Mouse (Mus musculus) neural tube, embryonic 11.5 days (tissue): ENCODE measurements around the gene Rrp15. TPM values are rescaled to one million over a fixed set of nuclear protein-coding genes. Genes with fewer than 3 reads are reported as not detected.

Experiments used
- ATAC-seq: fragments of 200-750 bp; cut with Nextera tagmentation; 2 replicates; pipeline ENCODE4 v1.8.0; 2017; ENCODE audit warnings: moderate number of reproducible peaks, mild to moderate bottlenecking, moderate TSS enrichment, moderate library complexity; ENCODE audit not compliant: insufficient read depth, low FRiP score, low TSS enrichment
- DNase-seq: peaks from one replicate; pipeline ENCODE4 v3.0.0-alpha.2; 2015; ENCODE audit warnings: low spot score
- H3K27ac ChIP-seq: fragments of 300-500 bp; sonication (generic); 2 replicates; pipeline ENCODE4 v1.5.1; 2014; ENCODE audit warnings: low read depth, mild to moderate bottlenecking, low read length
- H3K27me3 ChIP-seq: fragments of 300-500 bp; sonication (generic); 2 replicates; pipeline ENCODE4 v1.6.1; 2014; ENCODE audit warnings: mild to moderate bottlenecking, low read length, mixed read lengths; ENCODE audit not compliant: control insufficient read depth, insufficient read depth
- H3K36me3 ChIP-seq: fragments of 300-500 bp; sonication (generic); 2 replicates; pipeline ENCODE4 v1.6.1; 2014; ENCODE audit warnings: mild to moderate bottlenecking, low read length, moderate library complexity, mixed read lengths; ENCODE audit not compliant: control insufficient read depth, insufficient read depth
- H3K4me1 ChIP-seq: fragments of 300-500 bp; sonication (generic); 2 replicates; pipeline ENCODE4 v1.6.1; 2014; ENCODE audit warnings: low read length, mixed read lengths; ENCODE audit not compliant: control insufficient read depth, insufficient read depth
- H3K4me2 ChIP-seq: fragments of 300-500 bp; sonication (generic); 2 replicates; pipeline ENCODE4 v1.6.1; 2014; ENCODE audit warnings: low read depth, mild to moderate bottlenecking, moderate library complexity
- H3K4me3 ChIP-seq: fragments of 300-500 bp; sonication (generic); 2 replicates; pipeline ENCODE4 v1.5.1; 2014; ENCODE audit warnings: low read depth, low read length
- H3K9ac ChIP-seq: fragments of 300-500 bp; sonication (generic); 2 replicates; pipeline ENCODE4 v1.6.1; 2014; ENCODE audit warnings: mild to moderate bottlenecking, low read length
- H3K9me3 ChIP-seq: fragments of 300-500 bp; sonication (generic); 2 replicates; pipeline ENCODE4 v1.6.1; 2016; ENCODE audit warnings: low read length; ENCODE audit not compliant: control insufficient read depth
- WGBS: fragments of 180-500 bp; shearing (Covaris S2); extraction: QIAGEN DNeasy Blood & Tissue Kit; methylation state at CpG from one replicate; pipeline ENCODE4 v1.1.7; 2014; 5-methylcytosine and 5-hydroxymethylcytosine counted together
- polyA plus RNA-seq: library from polyadenylated mRNA; unstranded; fragments of >200 nt; fragmentation: Nextera tagmentation; extraction: Ambion mirVana; gene quantifications from 2 replicates; pipeline ENCODE4 v1.2.1, GENCODE M21; 2014

Gene Rrp15
- polyA plus RNA-seq, result 59.0 and 66.4 TPM in 2 replicates

DNA sequence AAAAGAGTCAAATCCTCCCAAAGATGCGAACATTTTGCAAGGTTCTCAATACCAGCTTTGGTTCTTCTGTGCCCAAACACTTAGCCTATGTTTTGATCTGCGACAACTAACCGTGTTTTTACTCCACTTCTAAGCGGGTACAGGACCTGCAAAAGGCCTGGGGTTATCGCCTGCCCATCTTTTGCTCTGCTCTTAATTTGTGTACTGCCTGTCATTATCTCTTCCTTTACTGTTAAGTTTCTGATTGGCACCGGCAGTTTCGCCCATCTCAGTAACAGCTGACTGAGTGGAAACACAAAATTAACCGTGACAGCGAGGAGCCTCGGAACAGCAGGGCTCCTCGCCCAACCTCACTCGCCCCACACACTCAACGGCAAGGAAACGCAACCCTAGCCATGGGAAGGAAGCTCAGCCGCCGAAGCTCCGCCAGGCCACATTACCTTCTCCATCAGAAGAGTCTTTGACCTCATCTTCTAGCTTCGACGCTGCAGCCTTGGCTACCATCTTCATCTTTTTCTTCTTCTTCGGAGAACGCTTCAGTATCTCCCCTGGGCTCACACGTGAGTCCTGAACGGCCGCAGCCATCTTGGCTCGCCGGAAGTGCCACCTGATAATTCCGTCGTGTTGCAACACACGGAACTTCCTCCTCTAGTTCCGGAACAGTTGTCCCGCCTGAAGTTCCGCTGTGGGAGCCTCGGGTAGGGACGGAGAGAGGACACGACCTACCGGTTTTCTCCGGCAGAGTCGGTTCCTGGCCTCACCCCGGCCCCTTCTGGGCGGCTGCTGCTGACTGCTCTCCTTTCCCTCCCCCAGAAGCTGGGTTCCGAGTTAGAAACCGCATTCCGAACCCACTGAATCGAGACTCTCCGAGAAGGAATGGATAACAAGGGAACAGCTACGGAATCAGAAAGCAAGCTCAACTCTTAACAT, at the start of gene Rrp15:
Rrp15 (minus strand) TSS at position 635 of the 930 bp plus-strand sequence.
- Histone ChIP-seq H3K4me2 (peak within 1 kb of the TSS; percentile 79), H3K27me3 (no peaks in the 10 kb centered on the region), H3K9me3 (no peaks in the 10 kb centered on the region), H3K4me3 (peak within 1 kb of the TSS; percentile 68), H3K4me1 (peaks cover 14% of the 10 kb centered on the region), H3K9ac (peak within 1 kb of the TSS; percentile 75), H3K36me3 (no peaks in the 10 kb centered on the region), H3K27ac (no peak within 1 kb of the TSS)
- DNase-seq (peak; percentile 92), ATAC-seq (peak; percentile 96)
- under 1% methylated on average over 45 of the region's 46 CpGs for WGBS

DNA sequence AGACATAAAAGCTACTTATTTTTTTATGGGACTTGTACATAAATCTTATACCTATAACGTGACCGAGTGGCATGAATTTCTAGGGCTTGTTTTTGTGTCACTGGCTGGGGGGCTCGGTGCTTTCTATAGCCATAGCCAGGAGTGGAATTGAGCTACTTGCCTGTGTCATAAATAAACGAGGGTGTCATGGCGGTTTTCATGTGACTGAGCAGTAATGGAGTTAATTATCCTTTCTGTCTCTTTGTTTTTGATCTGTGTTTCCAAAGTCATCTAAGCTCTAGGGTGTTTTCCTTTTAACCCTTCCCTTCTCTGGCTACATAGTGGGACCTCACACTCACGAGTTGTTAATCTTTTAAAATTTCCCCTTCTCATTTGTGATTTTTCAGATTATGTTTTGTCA, 48.8 kb upstream of the Rrp15 start:
- ATAC-seq (no peak), DNase-seq (no peak)
- Histone ChIP-seq H3K4me2 (no peak overlapping the region), H3K9me3 (no peaks in the 10 kb centered on the region), H3K27ac (no peak overlapping the region), H3K4me3 (no peak overlapping the region), H3K27me3 (no peaks in the 10 kb centered on the region), H3K4me1 (no peaks in the 10 kb centered on the region), H3K36me3 (no peaks in the 10 kb centered on the region), H3K9ac (no peak overlapping the region)
- 44% methylated on average over 6 of the region's 6 CpGs for WGBS

DNA sequence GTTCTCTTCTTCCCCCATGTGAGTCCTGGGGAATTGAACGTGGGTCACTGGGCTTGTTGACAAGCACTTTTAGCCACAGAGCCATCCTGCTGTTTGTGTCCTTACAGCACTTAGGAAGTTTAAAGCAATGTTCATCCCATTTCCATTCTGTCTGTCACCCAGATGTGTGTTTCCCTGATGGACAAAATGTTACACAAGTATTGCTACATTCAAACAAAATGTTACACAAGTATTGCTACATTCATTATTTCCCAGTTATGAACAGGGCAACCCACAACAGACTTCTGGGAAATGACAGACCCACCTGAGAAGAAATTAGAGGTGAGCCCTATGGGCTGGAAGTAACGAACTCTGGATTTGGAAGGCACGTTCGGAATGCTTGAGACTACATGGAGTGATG, 36.2 kb upstream of the Rrp15 start:
- no peaks in the 10 kb centered on the region for H3K27me3 ChIP-seq
- H3K9me3 ChIP-seq, result no peaks in the 10 kb centered on the region
- no peak overlapping the region for H3K9ac ChIP-seq
- no peak overlapping the region for H3K27ac ChIP-seq
- WGBS, result 93% methylated on average over 4 of the region's 4 CpGs
- no peak overlapping the region for H3K4me2 ChIP-seq
- no peak overlapping the region for H3K4me3 ChIP-seq
- H3K36me3 ChIP-seq, result no peaks in the 10 kb centered on the region
- ATAC-seq (no peak), DNase-seq (no peak)
- H3K4me1 ChIP-seq, result no peaks in the 10 kb centered on the region

DNA sequence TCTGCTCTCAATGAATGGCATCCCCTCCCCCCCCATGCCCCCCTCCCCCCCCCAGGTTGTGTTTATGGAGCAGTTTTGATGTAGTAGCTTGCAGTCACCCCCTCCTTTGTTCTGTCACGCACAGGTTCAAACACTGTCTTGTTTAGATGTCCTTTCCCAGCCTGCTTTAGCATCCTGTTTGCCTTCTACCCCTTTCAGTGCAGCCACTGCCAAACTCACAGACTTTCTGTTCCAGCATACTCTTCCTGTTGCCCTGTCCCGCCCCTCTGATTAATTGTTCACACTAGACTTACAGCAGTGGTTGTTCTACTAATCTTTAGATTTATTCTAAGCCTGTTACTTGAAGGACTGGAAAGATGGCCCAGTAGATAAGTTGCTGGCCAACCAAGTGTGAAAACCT, 31.7 kb upstream of the Rrp15 start:
- no peak overlapping the region for H3K4me2 ChIP-seq
- H3K9me3 ChIP-seq, result no peaks in the 10 kb centered on the region
- H3K36me3 ChIP-seq, result no peaks in the 10 kb centered on the region
- H3K9ac ChIP-seq, result no peak overlapping the region
- DNase-seq, result no peak
- H3K4me3 ChIP-seq, result no peak overlapping the region
- 67% methylated on average over 2 of the region's 2 CpGs for WGBS
- no peak for ATAC-seq
- H3K27me3 ChIP-seq, result no peaks in the 10 kb centered on the region
- H3K4me1 ChIP-seq, result no peaks in the 10 kb centered on the region
- H3K27ac ChIP-seq, result no peak overlapping the region

DNA sequence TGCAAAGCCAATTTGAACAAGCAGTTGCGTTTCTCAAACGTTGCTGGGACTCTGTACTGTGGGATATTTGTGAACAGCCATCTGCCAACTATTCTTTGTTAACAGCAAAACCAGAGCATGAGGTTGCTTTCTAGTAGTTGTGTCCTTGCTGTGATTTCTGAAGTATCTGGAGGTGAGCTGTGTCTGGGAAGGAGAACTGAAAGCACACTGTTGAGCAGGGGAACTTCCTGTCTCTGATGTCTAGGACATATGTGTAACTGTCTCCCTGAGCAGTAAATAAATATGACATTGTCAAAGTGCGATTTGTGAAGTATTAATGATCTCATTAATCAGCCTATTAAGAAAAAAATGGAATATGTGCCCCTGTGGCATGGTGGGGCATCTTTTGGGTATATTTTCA, 24.0 kb upstream of the Rrp15 start:
- Histone ChIP-seq H3K36me3 (no peaks in the 10 kb centered on the region), H3K9ac (no peak overlapping the region), H3K27me3 (no peaks in the 10 kb centered on the region), H3K4me2 (no peak overlapping the region), H3K27ac (no peak overlapping the region), H3K9me3 (no peaks in the 10 kb centered on the region), H3K4me3 (no peak overlapping the region), H3K4me1 (no peaks in the 10 kb centered on the region)
- DNase-seq (no peak), ATAC-seq (no peak)
- 80% methylated on average over 3 of the region's 3 CpGs for WGBS

DNA sequence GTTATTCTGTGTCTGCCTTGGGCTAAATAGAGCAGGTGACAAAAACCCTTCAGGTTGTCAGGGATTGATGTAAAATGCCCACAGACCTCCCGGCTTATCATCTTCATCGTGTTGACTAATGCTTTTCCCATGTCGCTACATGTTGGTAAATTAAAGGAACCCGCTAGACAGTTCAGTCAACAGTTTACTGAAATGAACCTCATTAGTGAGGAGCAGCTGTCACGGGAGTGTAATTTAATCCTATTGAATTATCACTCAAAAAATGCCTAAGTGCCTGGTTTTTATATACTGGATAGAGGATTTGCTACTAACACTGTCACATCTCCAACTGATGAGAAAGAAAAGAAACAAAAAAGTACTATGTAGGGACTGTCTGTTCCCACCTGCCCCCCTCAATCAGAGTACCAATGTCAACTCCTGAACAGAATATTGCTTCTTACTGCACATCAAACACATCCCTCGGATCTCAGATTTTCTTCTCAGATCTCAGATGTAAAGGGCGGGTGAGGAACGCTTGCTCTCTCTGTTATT, 23.5 kb upstream of the Rrp15 start:
- Histone ChIP-seq H3K27ac (no peak overlapping the region), H3K9ac (no peak overlapping the region), H3K4me1 (no peaks in the 10 kb centered on the region), H3K36me3 (no peaks in the 10 kb centered on the region), H3K4me2 (no peak overlapping the region), H3K27me3 (no peaks in the 10 kb centered on the region), H3K4me3 (no peak overlapping the region), H3K9me3 (no peaks in the 10 kb centered on the region)
- WGBS, result 82% methylated on average over 8 of the region's 8 CpGs
- ATAC-seq (no peak), DNase-seq (no peak)

DNA sequence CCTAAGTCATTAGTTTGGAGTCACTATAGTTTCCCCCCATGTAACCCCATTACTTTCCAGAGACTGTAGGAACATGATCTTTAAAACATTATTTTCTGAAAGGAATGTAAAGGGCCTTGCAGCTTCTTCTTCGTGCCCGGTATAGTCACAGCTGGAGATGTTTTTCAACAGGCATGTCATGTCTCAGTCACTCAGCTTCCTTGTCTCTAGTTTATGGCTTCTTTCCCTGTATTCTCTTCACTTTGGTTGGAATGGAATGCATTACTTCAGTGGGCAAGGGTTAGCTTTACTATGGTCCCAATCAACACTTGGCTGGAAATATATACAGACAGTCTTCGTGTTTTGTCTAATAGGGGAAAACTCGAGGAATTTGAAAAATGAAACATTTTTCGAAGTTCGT, 22.8 kb upstream of the Rrp15 start:
- 84% methylated on average over 6 of the region's 6 CpGs for WGBS
- Histone ChIP-seq H3K27me3 (no peaks in the 10 kb centered on the region), H3K4me3 (no peak overlapping the region), H3K4me2 (no peak overlapping the region), H3K36me3 (no peaks in the 10 kb centered on the region), H3K27ac (no peak overlapping the region), H3K4me1 (no peaks in the 10 kb centered on the region), H3K9ac (no peak overlapping the region), H3K9me3 (no peaks in the 10 kb centered on the region)
- DNase-seq, result no peak
- ATAC-seq, result no peak

DNA sequence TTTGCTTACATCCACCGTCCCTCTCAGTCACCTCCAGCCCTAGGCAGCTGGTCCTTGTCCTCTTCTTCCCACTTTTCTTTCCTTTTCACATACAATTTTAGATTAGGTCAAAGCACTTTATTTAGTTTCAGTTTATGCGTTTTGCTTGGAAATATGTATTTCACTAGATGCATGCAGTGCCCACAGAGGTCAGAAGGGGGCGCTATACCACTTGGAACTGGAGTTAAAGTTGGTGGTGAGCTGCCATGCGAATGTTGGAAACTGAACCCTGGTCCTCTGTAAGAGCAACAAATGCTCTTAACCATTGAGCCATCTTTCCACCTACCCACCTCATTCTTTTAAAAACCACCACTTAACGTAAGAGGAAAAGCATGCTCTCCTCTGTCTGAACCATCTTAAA, 21.5 kb upstream of the Rrp15 start:
- H3K4me2 ChIP-seq, result no peak overlapping the region
- no peaks in the 10 kb centered on the region for H3K4me1 ChIP-seq
- no peak overlapping the region for H3K9ac ChIP-seq
- no peak overlapping the region for H3K4me3 ChIP-seq
- H3K27ac ChIP-seq, result no peak overlapping the region
- no peak for DNase-seq
- 71% methylated on average over 5 of the region's 5 CpGs for WGBS
- no peaks in the 10 kb centered on the region for H3K9me3 ChIP-seq
- ATAC-seq, result no peak
- no peaks in the 10 kb centered on the region for H3K27me3 ChIP-seq
- no peaks in the 10 kb centered on the region for H3K36me3 ChIP-seq

DNA sequence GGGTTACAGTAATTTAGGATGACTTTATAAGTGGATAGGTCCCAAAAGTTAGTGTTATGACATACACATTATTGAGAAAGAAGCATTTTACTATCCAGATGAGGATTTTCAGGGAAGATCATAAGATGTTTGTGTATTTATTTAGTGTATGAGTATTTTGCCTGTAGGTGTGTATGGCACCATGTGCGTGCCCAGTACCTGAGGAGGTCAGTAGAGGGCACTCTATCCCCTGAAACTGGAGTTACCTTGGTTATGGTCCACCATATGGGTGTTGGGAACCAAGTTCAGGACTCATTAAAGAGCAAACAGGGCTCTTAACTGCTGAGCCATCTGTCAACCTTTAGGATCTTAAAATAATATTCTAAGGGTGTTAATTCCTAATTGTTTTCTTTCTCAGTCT, 19.2 kb upstream of the Rrp15 start:
- DNase-seq (no peak), ATAC-seq (no peak)
- Histone ChIP-seq H3K9ac (no peak overlapping the region), H3K4me2 (no peak overlapping the region), H3K27ac (no peak overlapping the region), H3K4me3 (no peak overlapping the region), H3K9me3 (no peaks in the 10 kb centered on the region), H3K27me3 (no peaks in the 10 kb centered on the region), H3K36me3 (no peaks in the 10 kb centered on the region), H3K4me1 (no peaks in the 10 kb centered on the region; the same call in 1 of the 2 replicates)
- WGBS, result 79% methylated on average over 1 of the region's 1 CpGs
